Mouse (Mus musculus) megakaryocyte, embryonic 14.5 days (primary cell): ENCODE measurements around the gene Clybl.

ENCODE experiments used
- FLI1 ChIP-seq: IDR thresholded peaks from 2 replicates; pipeline ENCODE4 v1.6.1; 2012; ENCODE audit warnings: low read length, inconsistent platforms, mixed read lengths
- GATA1 ChIP-seq: IDR thresholded peaks from 3 replicates; pipeline ENCODE4 v1.6.1; 2012; ENCODE audit warnings: mixed read lengths, low read length, inconsistent platforms, borderline replicate concordance

DNA sequence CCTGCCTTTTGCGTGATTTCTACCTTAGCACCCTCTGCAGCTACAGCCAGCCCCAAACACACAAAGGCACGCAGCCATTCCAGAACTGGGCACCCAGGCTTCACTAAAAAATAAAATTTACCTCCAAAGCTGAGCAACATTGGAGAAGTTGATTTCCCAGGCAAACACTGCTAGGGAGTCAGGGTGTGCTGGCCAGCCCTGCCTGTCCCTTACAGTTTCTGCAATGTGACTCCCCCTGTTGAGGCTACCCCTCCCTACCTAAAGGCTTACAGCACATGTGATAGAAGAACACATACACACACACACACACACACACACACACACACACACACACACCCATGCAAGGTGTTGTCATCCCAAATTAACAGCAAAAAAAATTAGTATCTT, 232.0 kb downstream of the Clybl start:
- TF ChIP-seq GATA1 (no peak), FLI1 (no peak)
